Mouse (Mus musculus) midbrain, embryonic 15.5 days (tissue): Measurements from ENCODE around the gene Mcemp1. TPM values are rescaled to one million over a fixed set of nuclear protein-coding genes. Genes with fewer than 3 reads are reported as not detected.

Experiments
- ATAC-seq: fragments of 200-750 bp; cut with Nextera tagmentation; replicated peaks from 2 replicates; pipeline ENCODE4 v1.8.0; 2017; ENCODE audit warnings: moderate TSS enrichment
- H3K27ac ChIP-seq: fragments of 300-500 bp; sonication (generic); 2 replicates; pipeline ENCODE4 v1.5.1; 2015; ENCODE audit warnings: mild to moderate bottlenecking, inconsistent platforms
- H3K27me3 ChIP-seq: fragments of 300-500 bp; sonication (generic); replicated peaks from 2 replicates; pipeline ENCODE4 v1.6.1; 2015; ENCODE audit warnings: inconsistent platforms
- H3K36me3 ChIP-seq: fragments of 300-500 bp; sonication (generic); replicated peaks from 2 replicates; pipeline ENCODE4 v1.6.1; 2015; ENCODE audit warnings: inconsistent platforms
- H3K4me1 ChIP-seq: fragments of 300-500 bp; sonication (generic); 2 replicates; pipeline ENCODE4 v1.6.1; 2015; ENCODE audit warnings: inconsistent platforms
- H3K4me2 ChIP-seq: fragments of 300-500 bp; sonication (generic); 2 replicates; pipeline ENCODE4 v1.6.1; 2015; ENCODE audit warnings: inconsistent platforms, mild to moderate bottlenecking, moderate library complexity
- H3K4me3 ChIP-seq: fragments of 300-500 bp; sonication (generic); 2 replicates; pipeline ENCODE4 v1.5.1; 2015; ENCODE audit warnings: mild to moderate bottlenecking, inconsistent platforms
- H3K9ac ChIP-seq: fragments of 300-500 bp; sonication (generic); 2 replicates; pipeline ENCODE4 v1.6.1; 2015; ENCODE audit warnings: mild to moderate bottlenecking, inconsistent platforms
- H3K9me3 ChIP-seq: fragments of 300-500 bp; sonication (generic); 2 replicates; pipeline ENCODE4 v1.6.1; 2016; ENCODE audit warnings: inconsistent platforms
- WGBS: fragments of 180-500 bp; shearing (Covaris S2); methylation state at CpG from one replicate; pipeline ENCODE4 v1.1.7; 2015; ENCODE audit warnings: mixed read lengths; 5-methylcytosine and 5-hydroxymethylcytosine counted together
- polyA plus RNA-seq: library from polyadenylated mRNA; unstranded; fragments of >200 nt; fragmentation: Nextera tagmentation; extraction: Ambion mirVana; gene quantifications from 2 replicates; pipeline ENCODE4 v1.2.1, GENCODE M21; 2015

Mcemp1 gene
- polyA plus RNA-seq, 1 experiment from 2014 or later, result 0.26 TPM

GRCm38 (mm10) chr8:3705711-3706110 lies 40.2 kb downstream of the Mcemp1 start:
- H3K27ac ChIP-seq, result no peak overlapping the region
- no peaks in the 10 kb centered on the region for H3K9me3 ChIP-seq
- no peak overlapping the region for H3K4me2 ChIP-seq
- no peaks in the 10 kb centered on the region for H3K27me3 ChIP-seq
- no peak for ATAC-seq
- no peak overlapping the region for H3K9ac ChIP-seq
- WGBS, result 56% methylated on average over 4 of the region's 4 CpGs
- H3K36me3 ChIP-seq, result no peaks in the 10 kb centered on the region
- no peak overlapping the region for H3K4me3 ChIP-seq
- no peaks in the 10 kb centered on the region for H3K4me1 ChIP-seq

GRCm38 (mm10) chr8:3707611-3708010 lies 42.1 kb downstream of the Mcemp1 start:
- no peak for ATAC-seq
- H3K4me2 ChIP-seq, result no peak overlapping the region
- H3K27ac ChIP-seq, result no peak overlapping the region
- no peaks in the 10 kb centered on the region for H3K4me1 ChIP-seq
- no peaks in the 10 kb centered on the region for H3K9me3 ChIP-seq
- H3K9ac ChIP-seq, result no peak overlapping the region
- 73% methylated on average over 7 of the region's 7 CpGs for WGBS
- no peaks in the 10 kb centered on the region for H3K27me3 ChIP-seq
- no peak overlapping the region for H3K4me3 ChIP-seq
- H3K36me3 ChIP-seq, result no peaks in the 10 kb centered on the region

DNA sequence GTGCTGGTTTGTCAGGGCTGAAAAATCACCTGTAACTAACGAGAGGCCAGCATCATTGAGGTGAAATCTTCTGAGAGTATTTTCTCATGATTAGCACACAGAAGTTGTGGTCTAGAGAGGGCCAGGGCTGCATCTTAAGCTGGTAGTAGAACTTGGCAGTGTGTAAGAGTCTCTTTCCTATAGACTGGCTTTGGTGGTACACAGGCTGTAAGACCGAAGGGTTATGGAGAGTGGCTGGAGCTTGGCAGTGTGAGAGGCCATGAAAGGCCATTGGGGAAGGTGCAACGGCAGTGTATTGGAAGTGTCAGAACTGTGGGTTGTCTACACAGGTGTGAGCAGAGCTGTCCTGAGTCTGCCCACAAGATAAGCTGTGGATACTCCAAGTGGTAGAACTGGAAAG lies 44.8 kb downstream of the Mcemp1 start:
- no peaks in the 10 kb centered on the region for H3K36me3 ChIP-seq
- 83% methylated on average over 3 of the region's 3 CpGs for WGBS
- H3K27ac ChIP-seq, result no peak overlapping the region
- H3K4me2 ChIP-seq, result no peak overlapping the region
- no peak overlapping the region for H3K4me3 ChIP-seq
- no peak overlapping the region for H3K9ac ChIP-seq
- no peaks in the 10 kb centered on the region for H3K27me3 ChIP-seq
- H3K9me3 ChIP-seq, result no peaks in the 10 kb centered on the region
- ATAC-seq, result no peak
- no peaks in the 10 kb centered on the region for H3K4me1 ChIP-seq

GRCm38 (mm10) chr8:3711646-3712045 lies 46.1 kb downstream of the Mcemp1 start:
- H3K27ac ChIP-seq, result no peak overlapping the region
- no peak for ATAC-seq
- no peak overlapping the region for H3K4me2 ChIP-seq
- no peaks in the 10 kb centered on the region for H3K36me3 ChIP-seq
- no peaks in the 10 kb centered on the region for H3K9me3 ChIP-seq
- H3K9ac ChIP-seq, result no peak overlapping the region
- 65% methylated on average over 2 of the region's 2 CpGs for WGBS
- H3K27me3 ChIP-seq, result no peaks in the 10 kb centered on the region
- no peaks in the 10 kb centered on the region for H3K4me1 ChIP-seq
- no peak overlapping the region for H3K4me3 ChIP-seq

GRCm38 (mm10) chr8:3717321-3717954 lies 51.9 kb downstream of the Mcemp1 start:
- no peak for ATAC-seq
- no peak overlapping the region for H3K9ac ChIP-seq
- no peaks in the 10 kb centered on the region for H3K9me3 ChIP-seq
- no peak overlapping the region for H3K27ac ChIP-seq
- no peak overlapping the region for H3K4me3 ChIP-seq
- H3K27me3 ChIP-seq, result no peaks in the 10 kb centered on the region
- no peak overlapping the region for H3K4me2 ChIP-seq
- H3K4me1 ChIP-seq, result no peaks in the 10 kb centered on the region
- no peaks in the 10 kb centered on the region for H3K36me3 ChIP-seq
- WGBS, result 86% methylated on average over 12 of the region's 12 CpGs

- H3K27ac ChIP-seq, result no peak overlapping the region
- no peak overlapping the region for H3K9ac ChIP-seq
- no peak for ATAC-seq
- no peak overlapping the region for H3K4me2 ChIP-seq
- no peaks in the 10 kb centered on the region for H3K36me3 ChIP-seq
- H3K9me3 ChIP-seq, result no peaks in the 10 kb centered on the region
- no peaks in the 10 kb centered on the region for H3K4me1 ChIP-seq
- no peak overlapping the region for H3K4me3 ChIP-seq
- WGBS, result 20% methylated on average over 14 of the region's 14 CpGs
- H3K27me3 ChIP-seq, result no peaks in the 10 kb centered on the region
Observed at GRCm38 (mm10) chr8:3718559-3718958, 53.0 kb downstream of the Mcemp1 start.

Other genes with a start within 250 kb of the Mcemp1 start
- gene Pex11g, start 198.1 kb upstream of the Mcemp1 start, polyA plus RNA-seq, result 4.9 and 5.4 TPM in 2 replicates
- 0.23 and 0.49 TPM in 2 replicates for gene Tex45, start 194.9 kb upstream of the Mcemp1 start, polyA plus RNA-seq
- gene Zfp358, start 172.6 kb upstream of the Mcemp1 start, polyA plus RNA-seq, result 83.9 and 89.2 TPM in 2 replicates
- gene Mcoln1, start 165.3 kb upstream of the Mcemp1 start, polyA plus RNA-seq, result 126 and 130 TPM in 2 replicates
- gene Pnpla6, start 150.4 kb upstream of the Mcemp1 start, polyA plus RNA-seq, result 42.5 and 45.5 TPM in 2 replicates
- 0.43 and 0.57 TPM in 2 replicates for gene C330021F23Rik, start 97.8 kb upstream of the Mcemp1 start, polyA plus RNA-seq
- gene Camsap3, start 78.5 kb upstream of the Mcemp1 start, polyA plus RNA-seq, result 51.8 and 53.5 TPM in 2 replicates
- gene Xab2, start 44.4 kb upstream of the Mcemp1 start, polyA plus RNA-seq, result 54.2 and 58.7 TPM in 2 replicates
- gene Pet100, start 44.2 kb upstream of the Mcemp1 start, polyA plus RNA-seq, result 73.4 and 84.0 TPM in 2 replicates
- 2.3 and 6.0 TPM in 2 replicates for gene Pcp2, start 40.2 kb upstream of the Mcemp1 start, polyA plus RNA-seq
- gene Stxbp2, start 34.8 kb upstream of the Mcemp1 start, polyA plus RNA-seq, result 40.5 and 52.9 TPM in 2 replicates
- gene Retn, start 10.0 kb upstream of the Mcemp1 start, polyA plus RNA-seq, result 0.37 and 0.57 TPM in 2 replicates
- 18.3 and 19.0 TPM in 2 replicates for gene Fcor, start 6.6 kb downstream of the Mcemp1 start, polyA plus RNA-seq
- gene Trappc5, start 10.5 kb downstream of the Mcemp1 start, polyA plus RNA-seq, result 66.6 and 68.4 TPM in 2 replicates
- 0.41 and 0.57 TPM in 2 replicates for gene Fcer2a, start 28.4 kb downstream of the Mcemp1 start, polyA plus RNA-seq
- gene Clec4g, start 54.9 kb downstream of the Mcemp1 start, polyA plus RNA-seq, result not detected in 2 replicates
- 0.23 TPM in 1 of 2 replicates, not detected in the other for gene Cd209a, start 83.2 kb downstream of the Mcemp1 start, polyA plus RNA-seq
- gene Cd209e, start 188.6 kb downstream of the Mcemp1 start, polyA plus RNA-seq, result not detected in 2 replicates
- not detected in 2 replicates for gene Cd209d, start 212.8 kb downstream of the Mcemp1 start, polyA plus RNA-seq